In genomic region chr4:133671881-133672844, GRCm38 (mm10) we compare ENCODE assay signal across 8 mouse cellular contexts. TPM values are rescaled to one million over a fixed set of nuclear protein-coding genes. Genes with fewer than 3 reads are reported as not detected.
DNase-seq lines count a peak whose midpoint lies in the region; ATAC-seq and TF ChIP-seq lines count a peak whose summit lies in the region.

Gene Pigv (minus strand): TSS chr4:133672647.

- H3K4me3 ChIP-seq in brown adipose tissue, adult 24 weeks (ENCODE audit: insufficient read depth, low read depth, low read length): peak within 1 kb of the TSS; percentile 89
- peak within 1 kb of the TSS; percentile 76 for H3K4me3 ChIP-seq in heart, embryonic 13.5 days
- H3K4me3 ChIP-seq in kidney, postnatal 0 days (replicated peaks; ENCODE audit: low read depth, low read length): peak within 1 kb of the TSS; percentile 70
- H3K4me3 ChIP-seq in liver, embryonic 12.5 days: peak within 1 kb of the TSS; percentile 74
- H3K4me3 ChIP-seq in stomach, embryonic 14.5 days (ENCODE audit: low read depth, low read length): peak within 1 kb of the TSS; percentile 65

- no peaks in the 10 kb centered on the region for H3K9me3 ChIP-seq in heart, embryonic 13.5 days
- H3K9me3 ChIP-seq in kidney, postnatal 0 days (replicated peaks; ENCODE audit: low read length): no peaks in the 10 kb centered on the region
- H3K9me3 ChIP-seq in liver, embryonic 12.5 days (replicated peaks): no peaks in the 10 kb centered on the region
- no peaks in the 10 kb centered on the region for H3K9me3 ChIP-seq in stomach, embryonic 14.5 days (ENCODE audit: control insufficient read depth, low read depth, low read length)

- H3K27ac ChIP-seq in brown adipose tissue, adult 24 weeks (replicated peaks; ENCODE audit: low read depth, low read length): peak within 1 kb of the TSS; percentile 100
- H3K27ac ChIP-seq in heart, embryonic 13.5 days (replicated peaks): peak within 1 kb of the TSS; percentile 100
- peak within 1 kb of the TSS; percentile 99 for H3K27ac ChIP-seq in kidney, postnatal 0 days
- H3K27ac ChIP-seq in liver, embryonic 12.5 days: peak within 1 kb of the TSS; percentile 97
- peak within 1 kb of the TSS; percentile 100 for H3K27ac ChIP-seq in stomach, embryonic 14.5 days (ENCODE audit: low read length)

- TF ChIP-seq CTCF in kidney, postnatal 0 days (IDR thresholded peaks at IDR 0.05; ENCODE audit: low read depth): no peak; the same call in 1 of the 2 replicates

- peak; percentile 95 for DNase-seq in kidney, postnatal 0 days (ENCODE audit: low spot score)
- peak; percentile 94 for DNase-seq in naive thymus-derived CD4-positive, alpha-beta T cell, adult 2 months (ENCODE audit: low read depth)

- ATAC-seq in CD4-positive, CD25-positive, alpha-beta regulatory T cell, adult 4 months: peak; percentile 59
- ATAC-seq in erythroid progenitor cell, adult 5-6 weeks (replicated peaks; ENCODE audit: low FRiP score, poor library complexity, severe bottlenecking): peak; percentile 80
- peak; percentile 89 for ATAC-seq in heart, embryonic 13.5 days (ENCODE audit: extremely low read depth, insufficient number of reproducible peaks, low FRiP score, low TSS enrichment)
- peak; percentile 90 for ATAC-seq in kidney, postnatal 0 days (replicated peaks; ENCODE audit: low FRiP score, low read depth)
- peak; percentile 85 for ATAC-seq in liver, embryonic 12.5 days
- peak; percentile 84 for ATAC-seq in stomach, embryonic 14.5 days (ENCODE audit: insufficient number of reproducible peaks, insufficient read depth, low FRiP score, low read depth)

- peaks cover 19% of the 10 kb centered on the region for H3K36me3 ChIP-seq in heart, embryonic 13.5 days
- H3K36me3 ChIP-seq in kidney, postnatal 0 days (ENCODE audit: insufficient read depth, low read length): 0 out of 2 replicates have a peak, but pooled peaks cover 6% of the 10 kb centered on the region
- H3K36me3 ChIP-seq in liver, embryonic 12.5 days: peaks cover 19% of the 10 kb centered on the region; the same call in 1 of the 2 replicates
- H3K36me3 ChIP-seq in stomach, embryonic 14.5 days (ENCODE audit: control insufficient read depth, insufficient read depth, low read length): no peaks in the 10 kb centered on the region; the same call in 1 of the 2 replicates

- peak within 1 kb of the TSS; percentile 78 for H3K4me2 ChIP-seq in heart, embryonic 13.5 days
- H3K4me2 ChIP-seq in kidney, postnatal 0 days (ENCODE audit: low read length): peak within 1 kb of the TSS; percentile 78
- peak within 1 kb of the TSS; percentile 92 for H3K4me2 ChIP-seq in liver, embryonic 12.5 days
- peak within 1 kb of the TSS; percentile 79 for H3K4me2 ChIP-seq in stomach, embryonic 14.5 days (replicated peaks; ENCODE audit: low read depth, low read length)

- H3K9ac ChIP-seq in heart, embryonic 13.5 days: peak within 1 kb of the TSS; percentile 95
- peak within 1 kb of the TSS; percentile 93 for H3K9ac ChIP-seq in kidney, postnatal 0 days (ENCODE audit: low read depth, low read length)
- peak within 1 kb of the TSS; percentile 91 for H3K9ac ChIP-seq in liver, embryonic 12.5 days
- H3K9ac ChIP-seq in stomach, embryonic 14.5 days (replicated peaks; ENCODE audit: low read depth, low read length): peak within 1 kb of the TSS; percentile 73

- WGBS in heart, embryonic 13.5 days: under 1% methylated on average over 76 of the region's 76 CpGs
- under 1% methylated on average over 70 of the region's 76 CpGs for WGBS in kidney, postnatal 0 days
- under 1% methylated on average over 74 of the region's 76 CpGs for whole genome bisulfite sequencing in liver, embryonic 12.5 days (ENCODE audit: insufficient replicate concordance)
- under 1% methylated on average over 71 of the region's 76 CpGs for WGBS in stomach, embryonic 14.5 days

- no peaks in the 10 kb centered on the region for H3K27me3 ChIP-seq in heart, embryonic 13.5 days (replicated peaks)
- no peaks in the 10 kb centered on the region for H3K27me3 ChIP-seq in kidney, postnatal 0 days (ENCODE audit: insufficient read depth, low read length)
- no peaks in the 10 kb centered on the region for H3K27me3 ChIP-seq in liver, embryonic 12.5 days (replicated peaks)
- H3K27me3 ChIP-seq in stomach, embryonic 14.5 days (ENCODE audit: control insufficient read depth, insufficient read depth, low read length): no peaks in the 10 kb centered on the region

- H3K4me1 ChIP-seq in brown adipose tissue, adult 24 weeks (ENCODE audit: control insufficient read depth, insufficient read depth, insufficient read length, low read length): peaks cover 20% of the 10 kb centered on the region
- peaks cover 63% of the 10 kb centered on the region for H3K4me1 ChIP-seq in heart, embryonic 13.5 days
- peaks cover 37% of the 10 kb centered on the region for H3K4me1 ChIP-seq in kidney, postnatal 0 days (replicated peaks; ENCODE audit: insufficient read depth, low read length)
- peaks cover 81% of the 10 kb centered on the region for H3K4me1 ChIP-seq in liver, embryonic 12.5 days
- H3K4me1 ChIP-seq in stomach, embryonic 14.5 days (ENCODE audit: control insufficient read depth, insufficient read depth, low read length): peaks cover 38% of the 10 kb centered on the region

RNA-seq across cellular contexts. Expression of gene Pigv, which starts in this region (rescaled TPM):
- polyA plus RNA-seq in CD4-positive, CD25-positive, alpha-beta regulatory T cell, adult 4 months (2017; shearing (Covaris generic)): 10 to 100 TPM; 14.3 to 16.3 TPM
- 4.6 and 5.9 TPM in 2 replicates for polyA plus RNA-seq in brown adipose tissue, adult 24 weeks (2012; ENCODE audit: insufficient read depth, insufficient read length, missing spikeins)
- 1.3 and 4.0 TPM in 2 replicates for total RNA-seq in erythroid progenitor cell, adult 5-6 weeks (2015; ENCODE audit: low replicate concordance)
- 2.7 and 3.2 TPM in 2 replicates for total RNA-seq in erythroid progenitor cell, adult 5-6 weeks (2017; ENCODE audit: low replicate concordance)
- 12.8 and 15.7 TPM in 2 replicates for polyA plus RNA-seq in heart, embryonic 13.5 days (2015; fragmentation: Nextera tagmentation; extraction: Ambion mirVana)
- 19.1 and 19.7 TPM in 2 replicates for polyA plus RNA-seq in kidney, postnatal 0 days (2015; fragmentation: Nextera tagmentation; extraction: Ambion mirVana)
- polyA plus RNA-seq in liver, embryonic 12.5 days (2016; fragmentation: Nextera tagmentation; extraction: Ambion mirVana): 7.0 and 10.0 TPM in 2 replicates
- 15.6 and 18.9 TPM in 2 replicates for polyA plus RNA-seq in stomach, embryonic 14.5 days (2014; fragmentation: Nextera tagmentation; extraction: Ambion mirVana)

Comparison
In these comparisons a context has a peak if more than half of its experiments do, and no peak if none do; other contexts are left out.
1. Peak in every context shown above with its lines: DNase-seq, ATAC-seq, H3K4me3 ChIP-seq and H3K27ac ChIP-seq.